Comparison of ENCODE assay signal across 19 mouse cellular contexts in the genomic region with DNA sequence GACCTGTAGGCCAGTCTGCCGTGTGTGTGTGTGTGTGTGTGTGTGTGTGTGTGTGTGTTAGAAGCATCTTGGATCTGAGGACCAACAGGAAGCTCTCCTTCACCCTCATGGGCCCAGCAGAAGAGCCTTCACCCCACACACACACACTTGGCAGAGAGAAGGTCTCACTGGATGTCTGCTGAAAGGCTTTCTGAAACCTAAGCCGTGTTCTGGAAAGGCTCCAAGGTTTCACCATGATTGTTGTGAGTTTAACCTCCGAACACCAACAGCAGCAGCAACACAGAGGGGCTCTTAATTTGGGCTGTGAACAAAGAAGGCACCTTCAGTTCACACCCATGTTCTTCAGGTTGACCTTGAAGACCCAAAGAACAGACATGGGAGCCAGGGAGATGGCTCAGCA.
"Had no signal": no experiment of that assay in that cellular context is flagged by ENCODE, and none has a peak within 500 bp of the region (broad histone marks: within the 10 kb centered on the region; RNA-seq: fewer than 3 reads in every experiment).

No protein-coding gene starts in this region.

- H3K9me3 ChIP-seq: limb, embryonic 12.5 days; limb, embryonic 15.5 days; lung, embryonic 15.5 days; midbrain, embryonic 12.5 days; midbrain, embryonic 15.5 days; stomach, embryonic 15.5 days had no signal

- H3K27ac ChIP-seq: limb, embryonic 12.5 days; limb, embryonic 15.5 days; liver, embryonic 14.5 days; lung, embryonic 15.5 days; midbrain, embryonic 12.5 days; midbrain, embryonic 15.5 days; neural tube, embryonic 13.5 days; stomach, embryonic 15.5 days had no signal

- ATAC-seq: liver, postnatal 0 days; midbrain, embryonic 15.5 days had no signal

- H3K27me3 ChIP-seq: limb, embryonic 12.5 days; limb, embryonic 15.5 days; lung, embryonic 15.5 days; midbrain, embryonic 12.5 days; midbrain, embryonic 15.5 days; stomach, embryonic 15.5 days had no signal

- H3K36me3 ChIP-seq: limb, embryonic 12.5 days; limb, embryonic 15.5 days; lung, embryonic 15.5 days; midbrain, embryonic 12.5 days; midbrain, embryonic 15.5 days; neural tube, embryonic 13.5 days; stomach, embryonic 15.5 days had no signal

- DNase-seq: kidney, postnatal 4 days; left cerebral cortex, postnatal 4 days; liver, postnatal 0 days; lung, postnatal 14 days; lung, postnatal 4 days; retina, postnatal 1 day; right cerebral cortex, postnatal 25 days; spleen, adult 18-20 months; thymus, postnatal 25 days had no signal

- H3K9ac ChIP-seq: limb, embryonic 12.5 days; limb, embryonic 15.5 days; liver, embryonic 14.5 days; liver, postnatal 0 days; lung, embryonic 15.5 days; midbrain, embryonic 12.5 days; midbrain, embryonic 15.5 days; neural tube, embryonic 13.5 days; stomach, embryonic 15.5 days had no signal

- H3K4me2 ChIP-seq: limb, embryonic 12.5 days; limb, embryonic 15.5 days; liver, embryonic 11.5 days; lung, embryonic 15.5 days; midbrain, embryonic 12.5 days; midbrain, embryonic 15.5 days; neural tube, embryonic 13.5 days; stomach, embryonic 15.5 days had no signal

- H3K4me3 ChIP-seq: limb, embryonic 12.5 days; limb, embryonic 15.5 days; lung, embryonic 15.5 days; midbrain, embryonic 12.5 days; midbrain, embryonic 15.5 days; myocyte; neural tube, embryonic 13.5 days; stomach, embryonic 15.5 days had no signal
